Mouse (Mus musculus) lung, postnatal 10 days (tissue): ENCODE results near the gene Rhbdl1.
"Not testable (repeated sequence)": the region's sequence is repeated elsewhere in the genome, so short reads cannot be mapped to it uniquely, and the experiment has no call there.

Experiments
- DNase-seq: peaks from one replicate; pipeline ENCODE4 v3.0.0; 2021

The Rhbdl1 gene

GRCm38 (mm10) chr17:25824362-25825142, 12.5 kb downstream of the Rhbdl1 start:
- no peak for DNase-seq

- peak; percentile 89 for DNase-seq
Measured at GRCm38 (mm10) chr17:25823452-25823851, 13.6 kb downstream of the Rhbdl1 start, which contains the start of gene Wdr24. Gene Wdr24 (plus strand): TSS chr17:25823627.

GRCm38 (mm10) chr17:25818851-25819780, 18.0 kb downstream of the Rhbdl1 start:
- DNase-seq = no peak

GRCm38 (mm10) chr17:25817662-25818061, 19.4 kb downstream of the Rhbdl1 start:
- DNase-seq = no peak

- DNase-seq = peak; percentile 92
Measured at GRCm38 (mm10) chr17:25813471-25813870, 23.6 kb downstream of the Rhbdl1 start.

GRCm38 (mm10) chr17:25810890-25811289, 26.2 kb downstream of the Rhbdl1 start:
- no peak for DNase-seq

GRCm38 (mm10) chr17:25809606-25810340, 27.3 kb downstream of the Rhbdl1 start:
- no peak for DNase-seq

- DNase-seq = peak; percentile 76
Measured at GRCm38 (mm10) chr17:25808789-25809605, 28.1 kb downstream of the Rhbdl1 start, which contains the start of gene Fbxl16. Gene Fbxl16 (plus strand): TSS chr17:25809085.

- DNase-seq = no peak
Measured at GRCm38 (mm10) chr17:25808028-25808427, 29.1 kb downstream of the Rhbdl1 start.

- not testable (repeated sequence) for DNase-seq
Measured at GRCm38 (mm10) chr17:25807452-25807851, 29.6 kb downstream of the Rhbdl1 start.

GRCm38 (mm10) chr17:25806507-25806906, 30.6 kb downstream of the Rhbdl1 start:
- DNase-seq = no peak

- peak; percentile 52 for DNase-seq
Measured at GRCm38 (mm10) chr17:25802825-25803517, 34.1 kb downstream of the Rhbdl1 start.

GRCm38 (mm10) chr17:25801029-25801428, 36.1 kb downstream of the Rhbdl1 start:
- DNase-seq = peak; percentile 82

- DNase-seq = peak; percentile 94
Measured at GRCm38 (mm10) chr17:25796951-25797369, 40.1 kb downstream of the Rhbdl1 start, which contains the start of gene Metrn. Gene Metrn (minus strand): TSS chr17:25797136.

- peak; percentile 25 for DNase-seq
Measured at GRCm38 (mm10) chr17:25796211-25796771, 40.8 kb downstream of the Rhbdl1 start.

GRCm38 (mm10) chr17:25795609-25796092, 41.4 kb downstream of the Rhbdl1 start, which contains the start of gene AC134908.4:
Gene AC134908.4 (minus strand): TSS chr17:25795659.
- DNase-seq = no peak

- no peak for DNase-seq
Measured at GRCm38 (mm10) chr17:25794998-25795397, 42.1 kb downstream of the Rhbdl1 start.

- DNase-seq = no peak
Measured at GRCm38 (mm10) chr17:25794197-25794596, 42.9 kb downstream of the Rhbdl1 start.

- peak; percentile 92 for DNase-seq
Measured at GRCm38 (mm10) chr17:25792615-25793014, 44.5 kb downstream of the Rhbdl1 start, which contains the start of gene Fam173a. Gene Fam173a (minus strand): TSS chr17:25792901.

- peak; percentile 94 for DNase-seq
Measured at GRCm38 (mm10) chr17:25791843-25792527, 45.1 kb downstream of the Rhbdl1 start.
